Mouse (Mus musculus): ENCODE measurements around the gene Pip4k2c. TPM values are rescaled to one million over a fixed set of nuclear protein-coding genes. Genes with fewer than 3 reads are reported as not detected.
"Not testable (repeated sequence)": the region's sequence is repeated elsewhere in the genome, so short reads cannot be mapped to it uniquely, and the experiment has no call there.

Gene Pip4k2c
- total RNA-seq, 1 experiment from 2014 or later, result 48.8 TPM

GRCm38 (mm10) chr10:127208921-127209320 lies 2.5 kb downstream of the Pip4k2c start:
- DNase-seq, result no peak

- no peak for DNase-seq
Observed at GRCm38 (mm10) chr10:127205373-127205772, 6.0 kb downstream of the Pip4k2c start.

GRCm38 (mm10) chr10:127204589-127204988 lies 6.8 kb downstream of the Pip4k2c start:
- DNase-seq, result no peak

GRCm38 (mm10) chr10:127203106-127203505 lies 8.3 kb downstream of the Pip4k2c start:
- no peak for DNase-seq

GRCm38 (mm10) chr10:127200279-127200678 lies 11.1 kb downstream of the Pip4k2c start:
- DNase-seq, result no peak

- no peak for DNase-seq
Observed at GRCm38 (mm10) chr10:127199474-127199873, 11.9 kb downstream of the Pip4k2c start.

GRCm38 (mm10) chr10:127199068-127199467 lies 12.3 kb downstream of the Pip4k2c start:
- no peak for DNase-seq

GRCm38 (mm10) chr10:127198492-127198891 lies 12.9 kb downstream of the Pip4k2c start:
- DNase-seq, result no peak

GRCm38 (mm10) chr10:127197505-127198110 lies 13.8 kb downstream of the Pip4k2c start:
- DNase-seq, result no peak

- no peak for DNase-seq
Observed at GRCm38 (mm10) chr10:127197104-127197503, 14.3 kb downstream of the Pip4k2c start.

- DNase-seq, result peak; percentile 49
Observed at GRCm38 (mm10) chr10:127196392-127196791, 15.0 kb downstream of the Pip4k2c start.

- DNase-seq, result peak; percentile 58
Observed at GRCm38 (mm10) chr10:127195328-127196129, 15.9 kb downstream of the Pip4k2c start, which contains the start of gene Dtx3. Gene Dtx3, minus strand, starts transcription at chr10:127195728.

- peak; percentile 75 for DNase-seq
Observed at GRCm38 (mm10) chr10:127194428-127195327, 16.7 kb downstream of the Pip4k2c start.

GRCm38 (mm10) chr10:127193011-127193410 lies 18.4 kb downstream of the Pip4k2c start:
- no peak for DNase-seq

GRCm38 (mm10) chr10:127192057-127192328 lies 19.4 kb downstream of the Pip4k2c start:
- DNase-seq, result not testable (repeated sequence)

GRCm38 (mm10) chr10:127191191-127192056 lies 20.0 kb downstream of the Pip4k2c start:
- DNase-seq, result no peak

- no peak for DNase-seq
Observed at GRCm38 (mm10) chr10:127190398-127191190, 20.8 kb downstream of the Pip4k2c start.

- DNase-seq, result peak; percentile 46
Observed at GRCm38 (mm10) chr10:127189651-127190381, 21.6 kb downstream of the Pip4k2c start, which contains the start of gene Arhgef25. Gene Arhgef25, minus strand, starts transcription at chr10:127190083.

GRCm38 (mm10) chr10:127189116-127189650 lies 22.2 kb downstream of the Pip4k2c start:
- no peak for DNase-seq
